Mouse (Mus musculus) c-Kit-negative CD71-positive TER-119-positive erythroid progenitor cells, embryonic 14.5 days (primary cell): ENCODE data around the gene Sun3.

Source experiments
- DNase-seq: peaks from one replicate; pipeline ENCODE4 v3.0.0-alpha.2; 2013; ENCODE audit warnings: low read depth, low spot score

Sun3 gene

DNA sequence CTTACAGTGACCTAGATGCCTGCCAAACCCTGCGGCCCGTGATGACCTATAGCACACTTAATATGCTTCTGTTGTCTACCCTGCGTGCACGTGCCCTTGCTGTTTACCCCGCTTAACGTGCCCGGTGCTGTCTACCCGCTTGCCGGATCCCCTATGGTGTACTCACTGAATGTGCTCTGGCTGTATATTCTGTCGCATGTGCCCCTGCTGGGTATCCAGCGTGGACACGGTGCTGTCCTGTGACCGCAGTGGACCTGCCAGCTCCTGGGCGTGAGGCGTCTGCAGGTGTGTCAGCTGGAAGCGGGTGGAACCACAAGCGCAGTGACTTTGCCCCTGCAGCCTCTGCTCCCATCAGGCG lies at the start of gene Sun3:
Gene Sun3 (minus strand): TSS at position 289 of the 358 bp plus-strand sequence.
- no peak for DNase-seq

DNA sequence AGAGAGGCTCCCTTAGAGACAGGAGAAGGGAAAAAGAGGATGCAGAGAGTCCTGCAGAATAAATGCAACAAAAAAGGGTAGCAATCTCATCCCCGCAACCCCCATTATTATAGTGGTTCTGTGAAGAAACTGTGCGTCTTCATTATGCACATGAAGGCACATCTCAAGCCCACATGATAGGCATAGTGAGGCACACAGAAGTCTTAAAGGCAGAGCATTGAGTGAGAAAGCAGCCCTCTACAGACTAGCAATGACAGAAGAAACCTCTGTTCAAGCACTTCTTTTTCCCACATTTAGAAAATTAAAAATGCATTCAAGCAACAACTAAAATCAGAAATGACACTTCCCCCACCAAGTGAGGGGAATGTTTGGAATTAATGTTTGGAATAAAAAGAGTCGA lies 27.7 kb upstream of the Sun3 start:
- DNase-seq = no peak

DNA sequence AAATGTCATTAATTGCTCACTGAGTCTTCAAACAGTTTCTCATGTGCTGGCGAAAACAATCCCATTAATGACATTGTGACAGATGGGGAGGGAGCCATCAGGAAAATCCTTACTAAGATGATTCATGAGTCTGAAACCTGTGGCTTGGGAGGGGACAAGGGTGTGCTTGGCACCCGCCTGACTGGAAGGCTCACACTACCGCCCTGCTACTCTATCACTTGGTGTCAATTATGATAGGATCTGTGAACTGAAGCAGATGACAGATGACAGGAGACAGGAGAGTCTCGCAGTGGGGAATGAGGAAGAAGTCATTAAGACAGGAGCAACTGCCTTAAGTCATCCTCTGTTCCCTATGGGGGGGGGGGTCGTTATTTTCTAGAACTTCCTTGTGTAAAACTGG lies 11.7 kb upstream of the Sun3 start:
- DNase-seq = no peak

- DNase-seq = no peak
Observed at GRCm38 (mm10) chr11:9060029-9060428, 11.2 kb upstream of the Sun3 start.

GRCm38 (mm10) chr11:9057711-9058110 lies 8.9 kb upstream of the Sun3 start:
- no peak for DNase-seq

GRCm38 (mm10) chr11:9056937-9057336 lies 8.1 kb upstream of the Sun3 start:
- no peak for DNase-seq

DNA sequence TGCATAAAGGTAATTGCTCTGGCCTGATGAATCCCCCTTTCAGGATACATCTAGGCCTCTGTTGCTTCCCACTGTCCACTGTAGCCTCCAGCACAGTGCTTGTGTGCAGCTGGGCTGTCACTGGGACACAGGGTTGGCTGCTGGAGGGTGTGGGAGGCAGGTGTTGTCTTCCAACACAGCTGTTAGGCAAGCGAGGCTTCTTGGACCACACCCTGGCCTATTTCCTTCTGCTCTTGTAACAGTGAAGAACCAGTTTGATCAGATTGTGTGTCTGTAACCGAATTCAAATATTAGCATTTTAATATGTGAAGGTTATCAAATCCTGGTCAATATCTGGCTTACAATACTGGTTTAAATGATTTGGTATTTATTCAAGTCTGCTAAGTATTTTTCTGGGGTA lies 3.1 kb upstream of the Sun3 start:
- no peak for DNase-seq

DNA sequence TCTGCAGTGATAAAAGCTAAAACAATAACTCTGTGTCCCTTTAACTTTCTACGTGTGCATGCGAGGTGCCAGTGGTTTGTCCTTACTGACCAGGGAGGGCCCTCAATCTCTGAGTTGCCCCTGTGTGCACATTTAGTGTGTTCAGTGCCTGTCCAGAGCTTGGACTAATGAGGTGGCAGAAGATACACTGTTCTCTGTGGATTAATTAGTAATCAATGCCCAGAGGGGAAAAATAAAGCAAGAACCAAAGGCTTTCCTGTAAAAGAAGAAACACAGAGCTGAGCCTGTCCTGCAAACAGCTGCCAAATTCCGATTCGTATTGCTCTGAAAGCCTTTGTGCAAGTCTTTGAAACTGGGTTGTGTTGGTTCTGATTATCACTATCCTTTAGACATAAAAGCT lies 1.4 kb upstream of the Sun3 start:
- no peak for DNase-seq

- DNase-seq = no peak
Observed at GRCm38 (mm10) chr11:9048011-9048702, 634 bp downstream of the Sun3 start, which contains the start of gene Gm11992. Gene Gm11992, plus strand, starts transcription at chr11:9048594.

DNA sequence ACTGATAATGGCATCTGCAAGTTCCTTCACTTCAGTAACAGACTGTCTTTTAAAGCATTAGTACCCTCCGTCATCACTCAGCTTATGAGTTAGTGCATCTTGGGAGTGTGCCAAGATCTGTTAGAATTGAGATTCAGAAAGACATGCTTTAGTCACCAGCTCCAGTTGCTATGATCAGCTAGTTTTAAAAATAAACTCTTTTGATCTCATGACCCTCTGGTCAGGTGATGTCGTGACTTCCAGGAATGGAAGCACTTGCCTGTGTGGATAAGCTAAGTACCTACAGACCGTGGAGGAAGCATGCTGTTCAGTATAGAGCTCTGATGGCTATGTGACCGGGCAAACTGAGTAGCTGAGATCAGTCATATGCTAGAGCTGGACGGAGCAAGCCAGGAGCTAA lies 1.7 kb downstream of the Sun3 start:
- no peak for DNase-seq

GRCm38 (mm10) chr11:9046546-9046945 lies 2.2 kb downstream of the Sun3 start:
- no peak for DNase-seq

GRCm38 (mm10) chr11:9031530-9031929 lies 17.3 kb downstream of the Sun3 start:
- no peak for DNase-seq

DNA sequence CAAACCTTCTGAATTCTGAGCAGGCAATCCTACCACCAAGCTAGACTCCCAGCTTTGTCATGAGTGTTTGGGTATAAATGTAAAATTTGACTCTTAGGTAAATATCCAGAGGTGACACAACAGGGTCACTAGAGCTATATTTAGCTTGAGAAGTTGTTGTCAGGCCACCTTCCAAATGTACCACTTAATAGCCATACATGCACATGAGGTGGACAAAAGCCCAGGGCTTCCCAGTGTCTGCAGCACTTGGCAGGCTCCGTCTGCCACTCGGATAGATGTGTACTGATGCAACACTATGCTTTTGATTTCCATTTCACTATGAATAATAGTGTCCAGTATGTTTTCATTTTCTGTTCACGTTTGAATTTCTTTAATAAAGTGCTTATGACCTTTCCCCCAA lies 23.6 kb downstream of the Sun3 start:
- no peak for DNase-seq

DNA sequence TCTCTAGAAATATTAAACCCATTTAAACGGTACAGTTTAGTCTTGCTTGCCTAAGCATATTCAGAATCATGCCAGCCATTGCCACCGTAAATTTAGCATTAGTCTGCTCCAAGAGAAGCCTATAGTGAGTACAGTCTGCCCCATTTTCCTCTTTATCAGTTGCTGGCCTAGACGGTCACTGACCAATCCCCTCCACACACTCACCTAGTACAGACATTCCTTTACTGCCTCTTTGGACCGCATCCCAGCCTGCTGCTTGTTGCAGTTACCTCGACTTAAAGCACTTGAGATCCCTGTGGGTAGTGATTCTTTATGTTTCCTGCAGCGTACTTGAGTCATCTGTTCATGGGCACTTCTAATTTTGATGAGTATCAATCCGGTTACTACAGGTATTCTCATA lies 24.0 kb downstream of the Sun3 start:
- DNase-seq = no peak

DNA sequence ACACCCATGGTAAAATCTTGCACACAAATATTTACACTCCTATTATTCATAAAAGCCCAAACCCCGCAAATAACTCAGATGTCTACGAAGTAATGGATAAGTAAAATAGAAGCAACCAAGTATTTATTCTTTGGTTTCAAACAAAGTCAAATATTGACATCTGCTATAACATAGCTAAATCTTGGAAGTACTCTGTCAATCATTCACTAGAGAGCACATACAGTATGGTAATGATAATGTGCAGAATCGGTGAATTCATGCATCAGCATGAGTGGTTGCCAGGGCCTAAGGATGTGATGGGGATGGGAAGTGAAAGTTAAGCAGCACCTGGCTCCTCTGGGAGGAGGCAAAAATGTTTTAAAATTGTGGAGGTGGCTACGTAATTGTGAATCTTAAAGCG lies 28.6 kb downstream of the Sun3 start:
- no peak for DNase-seq

DNA sequence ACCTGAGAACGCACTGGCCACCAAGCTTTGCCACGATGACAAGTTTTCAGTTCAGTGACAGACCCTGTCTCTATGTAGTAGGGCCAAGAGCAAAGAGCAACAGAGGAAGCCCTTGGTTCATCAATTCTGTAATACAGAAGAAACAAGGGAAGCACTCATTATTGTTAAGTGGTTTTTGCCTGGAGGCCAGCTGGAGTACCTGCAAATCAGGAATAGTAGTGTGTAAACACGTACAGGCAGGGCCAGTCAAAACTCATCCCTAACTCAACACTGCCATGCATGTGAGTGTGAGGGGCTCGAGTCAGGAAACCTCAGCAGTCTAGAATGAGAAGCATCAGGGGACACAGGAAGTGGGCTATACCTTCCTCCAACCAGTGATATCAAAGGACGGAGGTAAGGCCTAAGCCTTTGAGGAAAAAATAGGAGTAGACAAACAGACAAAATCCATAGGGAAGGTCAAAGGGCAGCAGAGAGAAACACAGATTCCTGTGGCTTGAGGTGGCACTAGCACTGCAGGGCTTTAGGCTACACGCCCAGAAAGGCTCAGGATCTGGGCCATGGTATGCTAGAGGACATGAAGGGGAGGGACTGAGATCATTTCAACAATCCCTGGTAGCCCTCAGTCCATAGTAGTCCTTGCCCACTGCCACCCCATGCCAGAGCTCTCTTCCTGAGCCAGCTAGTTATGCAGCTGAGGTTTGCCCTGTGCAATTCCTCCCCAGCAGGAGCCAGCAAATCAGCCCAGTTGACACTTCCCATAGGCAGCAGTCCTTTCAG lies 30.1 kb downstream of the Sun3 start:
- DNase-seq = no peak

DNA sequence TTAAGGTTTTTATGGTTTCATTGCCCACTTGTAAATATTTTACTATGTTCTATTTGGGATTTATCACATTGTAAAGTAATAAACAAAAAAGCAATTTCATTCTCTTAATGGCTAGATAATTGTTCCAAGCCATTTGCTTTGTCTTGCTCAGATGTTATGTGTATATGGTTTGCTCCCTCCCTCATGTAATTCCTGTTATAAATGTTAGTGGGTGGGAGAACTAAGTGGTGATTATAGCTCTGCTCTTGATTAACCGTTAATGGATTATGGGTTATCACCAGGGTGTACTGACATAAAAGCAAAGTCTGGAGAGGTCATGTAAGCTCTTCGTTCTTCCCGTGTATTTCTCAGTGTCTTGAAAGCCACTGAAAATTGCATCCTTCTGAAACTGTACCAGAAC lies 34.1 kb downstream of the Sun3 start:
- DNase-seq = no peak

GRCm38 (mm10) chr11:9011348-9011747 lies 37.4 kb downstream of the Sun3 start:
- DNase-seq = no peak

GRCm38 (mm10) chr11:9010853-9011339 lies 37.9 kb downstream of the Sun3 start, which contains the start of gene Hus1:
Gene Hus1, minus strand, starts transcription at chr11:9011191.
- DNase-seq = peak; percentile 74

GRCm38 (mm10) chr11:9010416-9010815 lies 38.4 kb downstream of the Sun3 start:
- no peak for DNase-seq

DNA sequence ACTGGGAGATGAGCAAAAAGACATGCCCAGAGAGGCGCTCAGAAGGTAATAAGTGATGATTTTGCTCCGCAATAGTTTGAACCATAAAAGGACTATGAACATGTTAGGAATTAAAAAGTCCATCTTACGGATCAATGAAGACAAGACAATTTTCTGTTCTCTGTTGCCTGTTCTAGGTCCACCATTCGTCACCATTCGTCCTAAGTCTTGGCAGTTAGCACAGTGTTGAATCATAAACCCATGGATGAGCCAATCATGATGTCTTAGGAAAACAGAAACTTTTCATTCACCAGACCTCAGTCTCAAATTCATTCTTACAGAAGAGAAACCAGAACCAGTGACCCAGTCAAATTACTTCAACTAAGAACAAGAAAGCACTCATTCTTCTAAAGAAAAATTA lies 40.0 kb downstream of the Sun3 start:
- DNase-seq = no peak

GRCm38 (mm10) chr11:8988084-8988483 lies 60.7 kb downstream of the Sun3 start:
- DNase-seq = no peak

- DNase-seq = no peak
Observed at GRCm38 (mm10) chr11:8986058-8986457, 62.7 kb downstream of the Sun3 start.
